Mouse (Mus musculus) B cell, adult 67 days (primary cell): ENCODE measurements around the gene Fkbp1a. TPM values are rescaled to one million over a fixed set of nuclear protein-coding genes. Genes with fewer than 3 reads are reported as not detected.

Source experiments
- total RNA-seq, 2 experiments: library from RNA; stranded (reverse); gene quantifications; 4 replicates each; pipeline ENCODE4 v1.2.4; 2023

Fkbp1a gene
- total RNA-seq = 10 to 100 TPM; 66.5 to 74.4 TPM

GRCm38 (mm10) chr2:151542323-151543062 lies at the start of gene Fkbp1a:
Gene Fkbp1a, plus strand, starts transcription at chr2:151542483.

GRCm38 (mm10) chr2:151494035-151494803 lies 48.1 kb upstream of the Fkbp1a start, which contains the start of gene Nsfl1c:
Gene Nsfl1c, plus strand, starts transcription at chr2:151494182.

GRCm38 (mm10) chr2:151571873-151572700 lies 29.8 kb downstream of the Fkbp1a start, which contains the start of gene Sdcbp2:
Gene Sdcbp2, plus strand, starts transcription at chr2:151572622.

Other genes with a start within 250 kb of the Fkbp1a start
- not detected for gene 4921509C19Rik, start 66.3 kb upstream of the Fkbp1a start, total RNA-seq
- gene Nsfl1c, start 48.3 kb upstream of the Fkbp1a start, total RNA-seq = 100 to 1,000 TPM; 102 to 114 TPM
- 1 to 10 TPM; 1.6 to 2.2 TPM for gene Sdcbp2, start 30.1 kb downstream of the Fkbp1a start, total RNA-seq
- gene Snph, start 90.1 kb downstream of the Fkbp1a start, total RNA-seq = under 1 TPM; 0.33 to 0.41 TPM
- not detected for gene Rad21l, start 126.0 kb downstream of the Fkbp1a start, total RNA-seq
- not detected for gene Tmem74b, start 159.5 kb downstream of the Fkbp1a start, total RNA-seq
- gene Psmf1, start 201.7 kb downstream of the Fkbp1a start, total RNA-seq = 10 to 100 TPM; 32.4 to 39.5 TPM